Mouse (Mus musculus): ENCODE measurements at regions not wholly inside any gene's neighbourhood (a gene's known extent, or its start where the extent isn't known, plus 50 kb on each side); places are given as distances from the start of the nearest gene placed in this dataset.

DNA sequence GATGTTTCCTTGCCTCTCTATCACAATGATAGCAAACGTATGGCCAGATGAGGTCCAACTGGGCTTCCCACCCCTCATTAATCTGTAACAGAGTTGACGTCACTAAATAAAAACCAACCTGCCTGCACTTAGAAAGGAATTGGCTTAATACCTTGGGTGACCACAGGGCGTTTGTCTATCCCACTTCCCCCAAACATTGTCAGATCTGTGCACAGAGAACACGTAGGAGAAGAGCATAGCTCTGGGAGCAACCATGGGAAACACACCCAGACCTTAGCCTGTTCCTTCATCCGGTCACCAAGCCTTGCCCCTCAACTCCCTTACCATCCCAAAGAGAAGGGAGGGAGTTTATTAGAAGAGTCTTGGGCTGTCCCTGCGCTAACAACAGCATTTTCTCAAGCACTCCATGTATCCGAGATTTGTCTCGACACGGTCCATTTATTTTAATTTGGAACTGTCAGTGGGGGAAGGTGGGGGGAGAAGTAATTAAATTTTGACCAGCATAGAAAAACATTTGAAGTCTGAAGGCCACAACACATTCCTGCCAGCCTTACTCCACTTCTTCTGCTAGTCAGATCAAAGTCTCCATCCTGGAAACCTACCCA lies 119.6 kb upstream of the Arglu1 start:
- H3K27me3 ChIP-seq (ENCODE audit: control insufficient read depth, insufficient read depth, low read length): no peaks in the 10 kb centered on the region
- H3K36me3 ChIP-seq (ENCODE audit: control insufficient read depth, insufficient read depth, low read length): no peaks in the 10 kb centered on the region
- H3K79me2 ChIP-seq (replicated peaks; ENCODE audit: control insufficient read depth, insufficient read depth, low read length): no peaks in the 10 kb centered on the region
- WGBS: 87% methylated on average over 9 of the region's 9 CpGs
- no peak overlapping the region for H3K27ac ChIP-seq
- H3K9ac ChIP-seq (ENCODE audit: low read depth, low read length): no peak overlapping the region
- TF ChIP-seq POLR2A (IDR thresholded peaks at IDR 0.05; ENCODE audit: insufficient read depth, low read depth, low read length): no peak
- TF ChIP-seq EP300 (IDR thresholded peaks at IDR 0.05; ENCODE audit: insufficient read depth, low read depth, low read length): no peak
- no peak for TF ChIP-seq CTCF (IDR thresholded peaks at IDR 0.05)
- no peak overlapping the region for H3K4me3 ChIP-seq
- no peaks in the 10 kb centered on the region for H3K4me1 ChIP-seq (ENCODE audit: control insufficient read depth, insufficient read depth, low read length)
- DNase-seq: no peak
- intact Hi-C loops (cut with DNase I): loop anchor here (10.0 kb wide), 1 partner anchor 365 kb away; no protein-coding TSS in a partner anchor

DNA sequence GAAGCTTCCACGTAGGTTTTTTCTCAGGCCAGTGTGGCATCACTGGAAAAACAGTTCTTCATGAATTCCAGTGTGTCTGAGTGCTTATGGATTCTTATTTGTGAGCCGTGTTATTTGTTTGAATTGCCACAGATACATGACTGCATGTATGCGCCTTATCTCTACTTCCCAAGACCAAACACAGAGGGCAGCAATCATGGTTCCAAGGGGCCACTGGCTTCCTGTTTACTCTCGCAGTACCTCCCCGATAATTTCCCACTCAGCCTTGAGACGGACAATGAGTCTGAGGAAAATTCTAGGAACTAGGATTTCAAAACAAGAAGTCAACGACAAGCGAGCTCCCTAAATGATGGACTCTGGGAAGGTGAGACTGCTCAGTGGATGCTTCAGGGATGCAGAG lies 119.0 kb upstream of the Arglu1 start:
- whole genome bisulfite sequencing: 60% methylated on average over 8 of the region's 8 CpGs
- H3K4me3 ChIP-seq: no peak overlapping the region
- no peaks in the 10 kb centered on the region for H3K4me1 ChIP-seq (ENCODE audit: control insufficient read depth, insufficient read depth, low read length)
- H3K36me3 ChIP-seq (ENCODE audit: control insufficient read depth, insufficient read depth, low read length): no peaks in the 10 kb centered on the region
- no peaks in the 10 kb centered on the region for H3K27me3 ChIP-seq (ENCODE audit: control insufficient read depth, insufficient read depth, low read length)
- H3K27ac ChIP-seq: no peak overlapping the region
- no peak for DNase-seq
- TF ChIP-seq POLR2A (IDR thresholded peaks at IDR 0.05; ENCODE audit: insufficient read depth, low read depth, low read length) (no peak), EP300 (IDR thresholded peaks at IDR 0.05; ENCODE audit: insufficient read depth, low read depth, low read length) (no peak), CTCF (IDR thresholded peaks at IDR 0.05) (no peak)
- no peak overlapping the region for H3K9ac ChIP-seq (ENCODE audit: low read depth, low read length)
- H3K79me2 ChIP-seq (replicated peaks; ENCODE audit: control insufficient read depth, insufficient read depth, low read length): no peaks in the 10 kb centered on the region
- intact Hi-C loops (cut with DNase I): no loop called here

DNA sequence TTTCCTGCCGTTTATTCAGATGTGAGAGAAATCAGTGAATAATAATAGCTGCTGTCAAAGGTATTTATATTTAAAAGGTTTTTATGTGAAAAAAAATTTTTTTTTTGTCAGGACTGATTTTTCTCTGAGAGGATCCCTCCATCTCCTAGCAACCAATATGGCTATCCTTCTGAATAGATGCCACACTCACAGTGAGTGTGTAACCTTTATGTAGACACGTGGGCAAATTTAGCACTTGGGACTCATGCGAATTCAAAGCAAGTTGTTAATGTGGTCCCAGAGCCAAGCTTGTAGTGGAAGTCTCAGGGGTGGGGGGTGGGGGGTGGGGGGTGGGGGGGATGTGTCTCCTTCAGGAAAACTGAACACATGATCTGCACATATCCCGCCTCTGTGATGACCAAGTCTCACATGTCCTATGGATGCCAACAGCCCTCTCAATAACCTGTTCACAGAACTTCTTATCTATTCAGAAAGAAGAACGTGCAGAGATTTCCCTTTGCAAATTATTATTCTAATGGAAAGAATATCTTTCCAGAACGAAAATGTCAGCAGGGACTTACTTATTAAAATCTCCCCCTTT lies 112.5 kb upstream of the Arglu1 start:
- WGBS: 79% methylated on average over 6 of the region's 6 CpGs
- no peak for TF ChIP-seq CTCF (IDR thresholded peaks at IDR 0.05)
- TF ChIP-seq EP300 (IDR thresholded peaks at IDR 0.05; ENCODE audit: insufficient read depth, low read depth, low read length): no peak
- TF ChIP-seq POLR2A (IDR thresholded peaks at IDR 0.05; ENCODE audit: insufficient read depth, low read depth, low read length): no peak
- H3K27ac ChIP-seq: no peak overlapping the region
- intact Hi-C loops (cut with DNase I): no loop called here
- no peak overlapping the region for H3K9ac ChIP-seq (ENCODE audit: low read depth, low read length)
- no peaks in the 10 kb centered on the region for H3K27me3 ChIP-seq (ENCODE audit: control insufficient read depth, insufficient read depth, low read length)
- H3K4me3 ChIP-seq: no peak overlapping the region
- peaks cover 3% of the 10 kb centered on the region; the same call in 1 of the 2 replicates for H3K4me1 ChIP-seq (ENCODE audit: control insufficient read depth, insufficient read depth, low read length)
- no peaks in the 10 kb centered on the region for H3K79me2 ChIP-seq (replicated peaks; ENCODE audit: control insufficient read depth, insufficient read depth, low read length)
- no peaks in the 10 kb centered on the region for H3K36me3 ChIP-seq (ENCODE audit: control insufficient read depth, insufficient read depth, low read length)
- DNase-seq: no peak

DNA sequence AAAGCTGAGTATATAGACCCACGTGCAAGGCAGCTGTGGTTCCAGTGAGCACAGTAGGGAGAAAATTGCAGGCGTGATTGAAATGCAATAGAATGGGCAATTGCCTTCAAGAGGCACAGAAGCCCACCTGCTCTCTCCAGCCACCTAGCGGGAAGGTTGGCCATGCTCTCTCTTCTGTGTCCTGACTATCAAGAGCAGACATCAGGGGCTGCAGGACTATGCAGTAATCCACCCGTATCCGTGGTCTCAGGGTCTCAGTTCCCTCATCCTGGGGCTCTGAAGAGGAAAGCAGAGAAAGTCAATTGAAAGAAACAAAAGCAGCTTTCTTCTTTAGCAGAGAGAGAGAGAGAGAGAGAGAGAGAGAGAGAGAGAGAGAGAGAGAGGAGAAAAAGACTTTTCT lies 112.0 kb upstream of the Arglu1 start:
- intact Hi-C loops (cut with DNase I): no loop called here
- Histone ChIP-seq H3K9ac (ENCODE audit: low read depth, low read length) (no peak overlapping the region), H3K27ac (no peak overlapping the region), H3K4me3 (no peak overlapping the region), H3K36me3 (ENCODE audit: control insufficient read depth, insufficient read depth, low read length) (no peaks in the 10 kb centered on the region), H3K4me1 (ENCODE audit: control insufficient read depth, insufficient read depth, low read length) (peaks cover 3% of the 10 kb centered on the region; the same call in 1 of the 2 replicates), H3K79me2 (replicated peaks; ENCODE audit: control insufficient read depth, insufficient read depth, low read length) (no peaks in the 10 kb centered on the region), H3K27me3 (ENCODE audit: control insufficient read depth, insufficient read depth, low read length) (no peaks in the 10 kb centered on the region)
- no peak for DNase-seq
- WGBS: 73% methylated on average over 5 of the region's 5 CpGs
- TF ChIP-seq EP300 (IDR thresholded peaks at IDR 0.05; ENCODE audit: insufficient read depth, low read depth, low read length) (no peak), POLR2A (IDR thresholded peaks at IDR 0.05; ENCODE audit: insufficient read depth, low read depth, low read length) (no peak), CTCF (IDR thresholded peaks at IDR 0.05) (no peak)

DNA sequence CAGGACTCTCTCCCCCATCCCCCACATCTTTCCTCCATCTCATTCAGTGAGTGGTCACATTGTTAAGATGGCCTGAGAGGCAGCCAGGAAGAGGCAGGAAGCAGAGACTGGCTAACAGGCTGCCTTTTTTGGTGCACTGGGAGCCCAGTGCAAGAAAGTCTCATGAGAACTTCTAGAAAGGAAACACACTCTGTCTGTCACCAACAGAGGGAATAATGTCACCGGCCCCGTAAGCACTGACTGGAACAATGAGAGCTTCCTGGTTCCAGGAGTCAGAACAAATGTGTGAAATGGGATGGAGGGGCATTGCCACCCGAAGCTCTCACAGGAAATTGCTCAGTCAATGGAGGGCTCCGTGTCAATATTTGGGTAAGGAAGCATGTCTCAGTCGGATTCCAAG lies 111.3 kb upstream of the Arglu1 start:
- H3K79me2 ChIP-seq (replicated peaks; ENCODE audit: control insufficient read depth, insufficient read depth, low read length): no peaks in the 10 kb centered on the region
- no peak overlapping the region for H3K4me3 ChIP-seq
- H3K36me3 ChIP-seq (ENCODE audit: control insufficient read depth, insufficient read depth, low read length): no peaks in the 10 kb centered on the region
- no peak overlapping the region for H3K9ac ChIP-seq (ENCODE audit: low read depth, low read length)
- H3K27me3 ChIP-seq (ENCODE audit: control insufficient read depth, insufficient read depth, low read length): no peaks in the 10 kb centered on the region
- intact Hi-C loops (cut with DNase I): no loop called here
- no peak overlapping the region for H3K27ac ChIP-seq
- TF ChIP-seq POLR2A (IDR thresholded peaks at IDR 0.05; ENCODE audit: insufficient read depth, low read depth, low read length): no peak
- 0 out of 2 replicates have a peak, but pooled peaks have one; percentile 2 for TF ChIP-seq CTCF (IDR thresholded peaks at IDR 0.05)
- DNase-seq: no peak
- 33% methylated on average over 5 of the region's 5 CpGs for WGBS
- H3K4me1 ChIP-seq (ENCODE audit: control insufficient read depth, insufficient read depth, low read length): peaks cover 3% of the 10 kb centered on the region; the same call in 1 of the 2 replicates

DNA sequence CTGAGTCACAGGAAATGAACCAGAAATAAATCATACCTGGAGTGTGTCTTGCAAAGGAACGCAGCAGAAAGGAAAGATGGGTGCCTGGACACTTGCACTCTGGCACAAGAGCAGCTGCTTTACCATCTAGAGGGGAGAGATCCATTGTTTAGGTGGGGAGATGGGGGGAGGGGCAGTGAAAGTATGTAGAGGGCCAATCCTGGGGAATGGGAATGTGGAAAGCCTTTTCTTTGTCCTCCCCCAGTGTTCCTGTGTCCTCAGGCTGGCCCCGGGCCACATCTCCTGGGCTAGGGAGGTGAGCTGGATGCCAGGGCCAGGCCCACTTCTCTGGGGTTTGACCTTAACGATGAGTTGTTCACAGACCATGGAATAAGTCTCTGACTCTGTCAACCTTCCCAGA lies 107.2 kb upstream of the Arglu1 start:
- no peak for TF ChIP-seq CTCF (IDR thresholded peaks at IDR 0.05)
- no peak for TF ChIP-seq POLR2A (IDR thresholded peaks at IDR 0.05; ENCODE audit: insufficient read depth, low read depth, low read length)
- no peak for TF ChIP-seq EP300 (IDR thresholded peaks at IDR 0.05; ENCODE audit: insufficient read depth, low read depth, low read length)
- Histone ChIP-seq H3K36me3 (ENCODE audit: control insufficient read depth, insufficient read depth, low read length) (no peaks in the 10 kb centered on the region), H3K9ac (ENCODE audit: low read depth, low read length) (no peak overlapping the region), H3K4me3 (no peak overlapping the region), H3K4me1 (ENCODE audit: control insufficient read depth, insufficient read depth, low read length) (peaks cover 3% of the 10 kb centered on the region; the same call in 1 of the 2 replicates), H3K79me2 (replicated peaks; ENCODE audit: control insufficient read depth, insufficient read depth, low read length) (no peaks in the 10 kb centered on the region), H3K27ac (no peak overlapping the region), H3K27me3 (ENCODE audit: control insufficient read depth, insufficient read depth, low read length) (no peaks in the 10 kb centered on the region)
- no peak for DNase-seq
- intact Hi-C loops (cut with DNase I): no loop called here
- WGBS: 34% methylated on average over 3 of the region's 3 CpGs

All from heart, adult 2 months (tissue).